Mouse (Mus musculus) cerebellum, adult 11 months (tissue): Measurements from ENCODE around the gene Pde10a.

Experiments used
- DNase-seq: peaks from one replicate; pipeline ENCODE4 v3.0.0; 2022

Gene Pde10a

DNA sequence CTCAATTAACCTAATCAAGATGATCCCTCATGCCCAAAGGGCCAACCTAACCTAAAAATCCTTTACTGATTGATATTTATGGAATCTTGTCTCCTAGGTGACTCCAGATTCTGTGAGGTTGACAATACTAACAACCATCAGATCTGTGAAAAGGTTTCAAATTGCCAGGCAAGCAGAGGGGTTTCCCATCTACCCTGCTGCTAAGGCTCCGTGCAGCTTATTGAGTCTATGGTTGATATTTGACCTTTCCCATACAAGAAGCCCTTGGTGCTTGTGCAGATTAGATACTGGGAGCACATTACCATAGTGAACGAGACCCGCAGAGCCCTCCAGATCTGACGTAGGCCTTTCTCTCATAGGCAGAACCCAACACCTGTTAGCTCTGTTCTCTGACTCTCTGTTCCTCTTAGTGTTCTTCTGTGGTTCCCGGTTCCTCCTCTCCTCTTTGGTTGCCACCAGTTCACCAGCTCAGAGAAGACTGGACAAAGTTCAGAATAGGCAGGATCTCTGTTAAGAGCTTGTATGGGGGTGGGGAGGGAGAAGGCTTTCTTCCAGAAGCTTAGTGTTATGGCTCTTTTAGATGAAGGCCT is 240.9 kb downstream of the Pde10a start:
- no peak for DNase-seq

DNA sequence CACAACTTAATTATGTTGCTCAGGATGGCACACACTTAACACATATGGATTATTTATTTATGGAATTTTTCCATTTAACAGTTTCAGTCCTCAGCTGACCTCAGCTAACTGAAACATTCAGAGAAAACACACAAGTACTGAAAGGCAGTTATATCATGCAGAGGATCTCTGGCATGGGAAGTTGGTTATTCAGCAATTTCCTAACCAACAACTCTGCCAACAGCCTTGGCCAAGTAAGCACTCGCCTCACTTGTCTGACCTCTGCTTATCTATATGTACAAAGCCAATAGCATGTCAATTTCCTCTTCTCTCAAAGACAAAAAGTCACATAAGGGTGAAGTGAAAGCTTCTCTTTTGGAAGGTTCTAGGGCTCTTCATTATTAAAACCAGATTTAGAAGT is 244.0 kb downstream of the Pde10a start:
- no peak for DNase-seq

DNA sequence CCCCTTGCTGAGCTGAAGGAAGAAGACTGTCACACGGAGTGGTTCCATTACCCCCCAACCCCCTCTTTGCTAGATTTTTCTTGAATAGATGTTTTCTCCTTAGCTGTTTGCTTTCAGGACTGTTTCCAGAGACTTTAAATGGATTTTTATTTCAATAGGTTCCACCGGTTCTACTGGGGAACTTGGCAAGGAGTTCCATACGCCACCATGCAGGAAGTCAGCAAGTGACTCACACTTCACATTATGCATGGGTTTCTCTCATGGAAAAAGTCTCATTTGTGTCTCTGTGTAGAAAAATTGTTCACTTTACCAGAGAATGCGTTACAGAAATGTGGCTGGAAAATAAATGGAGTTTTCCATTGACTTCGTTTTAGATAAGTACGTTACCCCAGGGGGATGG is 248.2 kb downstream of the Pde10a start:
- no peak for DNase-seq

DNA sequence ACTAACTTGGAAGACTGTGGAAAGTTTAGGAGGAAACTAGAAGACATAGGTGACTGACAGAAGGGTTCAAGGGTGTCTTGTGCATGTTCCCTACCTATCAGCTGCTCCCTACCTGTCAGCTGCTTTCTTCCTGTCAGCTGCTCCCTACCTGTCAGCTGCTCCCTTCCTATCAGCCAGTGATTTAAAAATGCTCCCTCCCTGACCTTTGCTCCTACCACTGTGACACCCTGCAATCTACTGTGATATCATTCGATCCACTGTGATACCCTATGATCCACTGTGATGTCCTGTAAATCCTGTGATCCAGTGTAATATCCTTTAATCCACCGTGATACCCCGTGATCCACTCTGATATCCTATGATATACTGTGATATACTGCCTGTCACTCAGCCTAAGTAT is 249.1 kb downstream of the Pde10a start:
- no peak for DNase-seq

DNA sequence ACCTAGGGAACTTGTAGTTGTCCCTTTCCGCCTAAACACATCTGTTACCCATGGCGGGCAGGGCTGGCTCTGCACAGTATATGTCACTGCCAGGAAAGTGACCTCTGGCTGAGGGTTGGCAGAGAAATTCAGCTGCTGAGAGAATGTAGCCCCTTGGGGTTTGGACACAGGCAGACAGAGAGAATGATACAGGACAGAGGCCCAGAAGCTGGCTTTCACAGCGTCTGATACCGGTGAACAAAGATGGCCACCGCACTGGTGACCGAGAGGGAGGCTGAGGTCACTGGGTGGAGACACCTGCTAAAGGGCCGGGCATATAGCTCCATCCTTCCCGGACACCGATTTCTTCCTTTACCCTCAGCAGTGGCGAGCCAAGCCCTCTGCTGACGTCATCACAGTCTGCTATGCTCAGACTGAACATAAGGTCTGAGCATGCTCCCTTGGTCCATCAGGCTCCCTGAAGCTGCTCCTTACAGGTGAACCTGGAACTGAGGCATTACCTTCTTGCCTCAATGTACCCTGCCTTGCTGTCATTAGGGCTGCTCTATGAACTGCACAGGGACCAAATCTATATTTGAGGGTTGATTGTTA is 250.5 kb downstream of the Pde10a start:
- no peak for DNase-seq

DNA sequence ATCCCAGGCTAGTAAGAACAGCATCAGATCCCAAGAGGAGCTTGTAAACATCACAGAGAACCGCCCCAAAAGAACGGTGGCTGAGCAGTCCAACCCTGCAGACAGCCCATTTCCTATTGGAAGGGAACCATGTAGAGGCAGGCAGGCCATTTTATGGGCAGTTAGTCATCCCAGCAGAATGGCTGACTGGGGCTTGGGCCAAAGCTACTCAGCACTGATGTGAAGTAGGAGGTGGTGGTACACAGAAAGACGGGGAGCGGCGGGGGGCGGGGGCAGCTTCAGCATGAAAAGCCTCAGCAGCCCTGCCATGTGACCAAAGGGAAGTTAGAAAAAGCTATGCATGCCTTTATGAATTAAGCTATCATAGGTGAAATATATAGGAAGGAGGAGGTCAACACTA is 252.5 kb downstream of the Pde10a start:
- DNase-seq = no peak

DNA sequence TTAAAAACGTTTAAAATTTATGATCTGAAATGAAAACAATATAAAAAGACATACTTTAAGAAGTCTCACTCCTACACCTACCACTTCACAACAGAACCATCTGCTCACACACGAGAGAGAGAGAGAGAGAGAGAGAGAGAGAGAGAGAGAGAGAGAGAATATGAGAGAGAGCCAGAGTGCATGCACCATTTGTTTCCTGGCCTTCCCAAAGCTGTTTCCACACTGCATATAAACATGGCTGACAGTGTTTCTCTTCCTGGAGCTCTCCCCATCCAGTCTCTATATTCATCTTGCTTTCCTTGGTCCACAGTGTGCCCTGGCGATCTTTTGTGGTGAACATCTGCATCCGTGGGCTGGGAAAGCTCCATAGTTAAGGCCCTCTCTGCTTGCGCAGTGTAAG is 253.7 kb downstream of the Pde10a start:
- DNase-seq = no peak

DNA sequence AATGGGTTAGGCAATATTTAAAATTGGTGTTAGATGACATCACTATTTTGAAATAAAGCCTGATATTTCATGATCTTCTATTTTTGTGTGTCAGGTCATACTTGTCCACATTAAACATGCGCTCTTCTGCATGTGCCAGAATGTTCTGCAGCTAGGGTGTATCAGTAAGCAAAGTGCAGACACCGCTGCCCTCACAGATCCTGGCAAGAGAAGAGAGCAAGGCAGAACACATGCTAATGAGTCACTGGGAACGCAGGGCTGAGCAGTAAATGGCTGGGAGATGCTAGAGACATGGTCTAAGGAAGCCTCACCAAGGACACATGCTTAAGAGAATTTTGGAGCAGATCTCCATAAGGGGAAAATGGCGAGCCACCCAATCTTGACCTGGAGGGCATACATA is 255.3 kb downstream of the Pde10a start:
- no peak for DNase-seq

DNA sequence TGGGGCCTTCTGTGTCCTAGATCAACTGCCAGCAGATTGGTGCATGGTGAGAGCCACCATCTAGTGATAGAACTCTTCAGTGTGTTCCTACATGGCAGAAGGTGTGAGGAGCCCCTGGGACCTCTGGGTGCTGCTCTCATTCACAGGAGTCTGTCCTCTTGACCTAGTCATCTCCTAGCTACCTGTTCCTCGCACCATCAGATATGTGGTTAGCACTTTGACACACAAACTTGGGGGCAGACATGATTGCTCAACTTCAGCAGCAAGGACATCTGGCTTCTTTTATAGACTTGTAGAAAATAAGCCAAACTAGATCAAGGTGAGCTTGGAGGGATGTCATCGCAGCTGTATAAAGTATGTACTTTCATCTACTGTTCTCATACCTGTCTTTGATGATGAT is 255.9 kb downstream of the Pde10a start:
- no peak for DNase-seq

DNA sequence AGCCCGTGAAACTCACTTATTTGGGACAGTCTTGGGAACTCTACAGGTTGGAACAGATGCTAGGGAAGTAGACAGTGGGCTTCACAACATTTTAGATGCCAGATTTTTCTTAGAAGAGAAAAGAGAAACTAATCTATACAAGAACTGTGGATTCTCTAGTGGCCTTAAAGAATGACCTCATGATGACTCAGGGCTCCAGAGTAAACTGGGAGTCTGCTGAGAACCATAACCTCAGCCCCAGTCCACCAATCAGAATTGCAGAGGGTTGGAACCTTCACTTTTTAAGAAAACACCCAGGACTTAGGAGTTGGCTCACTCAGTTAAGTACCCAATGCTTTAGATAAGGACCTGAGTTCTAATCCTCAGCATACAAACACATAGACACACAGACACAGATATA is 256.4 kb downstream of the Pde10a start:
- DNase-seq = no peak

DNA sequence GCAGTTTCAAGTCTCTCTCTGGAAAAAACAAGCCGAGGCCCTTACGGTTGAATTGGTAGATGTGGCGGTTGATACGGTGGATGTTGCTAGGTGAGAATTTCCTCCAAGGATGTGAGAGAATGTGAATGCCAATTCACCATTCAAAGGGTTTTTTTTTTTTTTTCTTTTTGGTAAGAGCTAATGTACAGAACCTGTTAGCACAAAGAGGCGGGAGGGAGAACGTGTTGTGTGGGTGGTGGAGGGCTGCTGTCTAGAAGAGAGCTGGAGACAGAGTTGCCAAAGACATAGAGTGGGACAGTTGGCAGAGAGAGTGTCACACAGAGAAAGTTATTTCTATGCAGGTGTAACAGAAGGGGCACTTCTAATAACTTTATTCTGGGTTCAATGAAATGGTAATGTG is 260.7 kb downstream of the Pde10a start:
- no peak for DNase-seq

DNA sequence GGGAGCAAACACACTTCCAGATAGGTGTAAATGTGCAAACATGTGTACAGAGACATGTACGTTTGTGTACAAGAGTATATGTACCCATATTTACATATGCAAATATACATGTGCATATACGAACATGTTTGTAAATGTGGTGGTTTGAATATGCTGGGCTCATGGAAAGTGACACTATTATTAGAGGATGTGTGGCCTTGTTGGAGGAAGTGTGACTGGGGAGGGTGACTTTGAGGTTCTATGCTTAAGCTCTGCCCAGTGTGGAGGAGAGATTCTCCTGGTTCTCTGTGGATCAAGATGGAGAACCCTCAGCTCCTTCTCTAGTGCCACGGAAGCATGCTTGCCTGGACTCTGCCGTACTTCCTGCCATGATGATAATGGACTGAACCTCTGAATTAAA is 261.3 kb downstream of the Pde10a start:
- no peak for DNase-seq

DNA sequence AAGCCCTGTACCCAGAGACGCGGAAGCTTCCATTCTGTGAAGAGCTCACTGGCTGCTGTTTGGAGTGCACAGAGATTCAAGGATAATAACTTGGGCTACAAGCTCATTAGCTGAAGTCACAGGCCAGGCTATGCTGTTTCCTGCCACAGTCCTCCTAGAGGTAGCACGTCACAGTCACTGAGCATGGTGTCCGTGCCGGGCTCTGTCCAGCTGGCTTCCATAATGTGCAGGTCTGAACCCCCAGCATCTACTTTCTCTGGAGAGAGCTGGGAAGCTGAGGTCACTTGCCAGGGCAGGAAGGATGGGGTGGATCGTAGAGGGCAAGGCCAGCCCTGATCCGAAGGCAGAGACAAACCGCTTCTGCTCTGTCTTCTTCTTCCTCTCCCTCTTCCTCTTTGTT is 262.6 kb downstream of the Pde10a start:
- no peak for DNase-seq

DNA sequence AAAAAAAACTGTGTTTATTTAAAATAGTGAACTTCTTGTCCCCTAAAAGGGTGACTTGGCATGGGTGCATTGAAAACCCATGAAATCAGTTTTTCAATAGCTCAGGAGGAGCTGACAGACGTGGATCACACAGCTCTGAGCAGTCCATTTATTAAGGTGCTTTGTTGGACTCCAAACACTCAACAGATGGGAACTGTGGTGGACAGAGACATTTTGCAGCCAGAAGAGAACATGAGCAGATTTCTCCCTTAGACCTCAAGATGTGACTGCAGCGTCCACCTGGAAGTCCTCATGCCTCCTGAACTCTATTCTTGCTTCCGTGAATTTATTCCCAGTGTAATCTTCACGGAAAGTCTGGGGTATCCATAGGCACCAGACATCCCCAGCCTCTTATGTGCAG is 266.4 kb downstream of the Pde10a start:
- no peak for DNase-seq

DNA sequence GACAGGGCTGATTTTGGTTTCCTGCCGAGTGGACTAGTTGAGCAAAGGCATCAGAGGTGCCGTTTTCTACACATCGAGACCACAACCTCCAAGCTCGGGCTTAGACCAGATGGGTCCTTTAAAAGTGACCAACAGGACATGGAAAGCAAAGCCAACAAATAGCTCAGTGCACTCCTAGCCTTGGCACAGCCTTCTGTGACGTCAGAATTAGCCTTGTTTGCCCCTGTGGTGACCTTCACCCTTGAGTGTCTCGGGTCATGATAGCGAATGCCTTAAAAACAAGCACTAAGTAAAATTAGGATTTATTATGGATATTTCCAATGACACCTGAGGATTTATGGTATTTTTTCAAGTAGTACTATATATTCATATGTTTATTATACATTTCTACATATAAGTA is 267.4 kb downstream of the Pde10a start:
- DNase-seq = no peak

DNA sequence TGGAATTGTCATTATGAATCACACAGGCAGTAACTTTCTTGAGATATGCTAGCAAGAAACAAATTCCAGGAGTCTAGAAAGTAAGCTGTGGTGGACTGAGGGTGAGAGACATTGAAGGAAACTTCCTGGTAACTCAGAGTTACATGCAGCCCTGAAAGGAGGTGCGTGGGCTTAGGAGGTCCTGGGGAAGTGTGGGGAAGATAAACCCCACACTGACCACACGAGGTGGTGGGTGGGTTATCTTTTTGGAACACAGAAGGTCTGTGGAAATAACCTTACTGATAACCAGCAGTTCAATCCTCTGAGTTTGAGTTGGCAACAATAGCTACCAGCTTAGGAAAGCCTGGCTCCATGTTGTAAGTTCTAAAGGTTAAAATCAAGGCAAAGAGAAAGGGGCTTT is 272.5 kb downstream of the Pde10a start:
- no peak for DNase-seq

DNA sequence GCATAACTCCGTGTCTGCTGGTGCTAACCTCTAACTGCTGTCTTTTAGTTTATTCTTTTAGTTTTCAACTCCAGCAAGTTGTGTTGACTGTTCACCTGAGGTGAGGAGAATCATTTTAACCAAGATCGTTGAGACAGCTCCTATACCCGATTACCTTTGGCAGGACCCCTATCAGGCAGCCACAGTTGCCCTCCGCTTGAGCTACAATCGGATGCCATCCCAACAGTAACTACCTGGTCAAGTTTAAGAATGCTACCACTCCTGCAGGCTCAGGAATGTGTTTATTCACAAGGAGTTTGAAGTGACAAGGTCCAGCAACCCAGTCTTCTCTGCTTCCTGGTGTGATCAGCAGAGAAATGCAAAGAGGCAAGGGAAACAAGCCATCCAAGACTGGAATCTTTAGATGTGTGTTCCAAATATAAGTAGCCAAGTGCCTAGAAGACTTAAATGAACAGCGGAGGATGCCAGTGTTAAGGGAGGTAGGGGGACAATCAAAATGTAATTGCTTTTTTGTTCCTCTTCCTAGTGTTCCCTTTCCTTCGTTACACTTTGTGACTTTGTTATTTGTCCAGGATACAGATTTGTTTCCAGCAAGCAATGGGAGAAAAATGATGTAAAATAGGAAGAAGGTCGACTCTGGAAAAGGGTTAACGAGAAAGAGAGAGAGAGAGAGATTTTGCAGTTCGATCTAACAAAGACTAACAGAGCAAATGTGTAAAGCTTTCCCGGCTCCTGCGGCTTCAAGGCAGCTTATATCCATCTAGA is 273.5 kb downstream of the Pde10a start:
- no peak for DNase-seq

DNA sequence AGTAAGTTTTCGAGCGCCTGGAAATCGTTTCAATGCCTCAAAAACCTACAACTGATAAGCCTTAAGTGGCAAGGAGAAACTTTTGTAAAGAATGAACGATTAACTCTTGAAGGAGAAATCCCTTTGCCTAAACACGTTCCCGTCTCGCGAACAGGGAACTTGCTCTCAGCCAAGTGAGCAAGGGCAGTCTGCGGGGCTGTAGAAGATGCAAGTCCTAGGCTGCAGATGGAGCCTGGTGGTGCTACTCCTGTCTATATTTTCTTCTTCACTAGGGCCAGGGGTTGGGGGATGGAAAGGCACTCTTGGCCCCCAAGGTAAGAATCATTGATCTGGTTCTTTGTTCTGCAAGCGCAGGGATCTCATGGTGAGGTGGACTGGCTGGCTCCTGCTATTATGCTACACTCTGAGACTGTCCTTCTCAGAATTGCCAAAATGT is 274.1 kb downstream of the Pde10a start:
- DNase-seq = no peak

DNA sequence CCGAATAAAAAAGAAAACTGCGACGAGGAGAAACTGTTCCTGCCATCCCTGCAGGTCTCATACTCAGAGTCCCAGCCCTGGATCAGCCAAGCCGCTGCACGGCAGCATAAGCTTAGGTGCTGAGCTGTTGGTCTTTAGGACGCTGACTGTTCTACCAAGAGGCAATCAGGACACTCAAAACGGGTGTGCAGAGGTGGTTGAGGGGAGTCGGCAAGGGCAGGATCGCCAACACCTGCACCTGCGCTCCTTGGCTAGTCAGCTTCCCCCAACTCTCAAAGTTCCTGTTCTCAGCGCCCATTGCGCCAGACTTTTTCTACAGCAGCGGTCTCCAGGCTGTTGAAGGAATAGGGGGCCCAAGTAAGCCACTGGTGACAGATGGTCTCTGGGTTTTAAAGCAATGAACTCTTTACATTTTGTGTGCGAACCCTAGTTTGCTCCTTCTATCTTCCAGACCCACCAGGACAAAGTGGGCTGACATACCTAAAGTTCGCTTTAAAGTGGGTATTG is 274.8 kb downstream of the Pde10a start:
- no peak for DNase-seq

DNA sequence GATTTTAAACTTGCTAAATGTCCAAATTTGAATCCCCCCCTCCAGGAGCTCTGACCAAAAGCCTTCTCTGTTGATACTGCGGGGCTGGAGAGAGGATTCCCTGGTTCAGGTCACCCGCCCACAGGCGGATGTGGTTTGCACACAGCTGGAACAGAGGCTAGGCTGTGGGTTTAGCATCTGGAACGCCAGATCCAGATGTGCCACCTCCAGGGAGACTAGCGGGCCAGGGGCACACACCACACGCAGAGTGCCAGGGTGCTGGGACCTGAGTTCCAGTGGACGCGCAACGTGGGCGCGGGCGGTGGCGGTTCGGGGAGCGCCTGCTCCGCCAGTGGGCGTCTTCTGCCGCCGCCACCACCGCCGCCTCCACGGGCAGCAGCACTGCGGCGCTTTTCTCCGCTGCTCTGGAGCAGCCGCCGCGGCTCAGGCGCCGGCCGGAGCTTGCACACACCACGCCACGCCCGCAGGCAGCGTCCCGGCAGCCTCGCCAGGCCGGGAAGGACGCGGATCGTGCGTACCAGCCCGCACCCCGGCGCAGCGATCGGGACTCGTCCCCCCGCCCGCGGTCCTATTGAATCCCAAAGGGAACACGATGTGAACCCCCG is 275.4 kb downstream of the Pde10a start:
- DNase-seq = no peak

DNA sequence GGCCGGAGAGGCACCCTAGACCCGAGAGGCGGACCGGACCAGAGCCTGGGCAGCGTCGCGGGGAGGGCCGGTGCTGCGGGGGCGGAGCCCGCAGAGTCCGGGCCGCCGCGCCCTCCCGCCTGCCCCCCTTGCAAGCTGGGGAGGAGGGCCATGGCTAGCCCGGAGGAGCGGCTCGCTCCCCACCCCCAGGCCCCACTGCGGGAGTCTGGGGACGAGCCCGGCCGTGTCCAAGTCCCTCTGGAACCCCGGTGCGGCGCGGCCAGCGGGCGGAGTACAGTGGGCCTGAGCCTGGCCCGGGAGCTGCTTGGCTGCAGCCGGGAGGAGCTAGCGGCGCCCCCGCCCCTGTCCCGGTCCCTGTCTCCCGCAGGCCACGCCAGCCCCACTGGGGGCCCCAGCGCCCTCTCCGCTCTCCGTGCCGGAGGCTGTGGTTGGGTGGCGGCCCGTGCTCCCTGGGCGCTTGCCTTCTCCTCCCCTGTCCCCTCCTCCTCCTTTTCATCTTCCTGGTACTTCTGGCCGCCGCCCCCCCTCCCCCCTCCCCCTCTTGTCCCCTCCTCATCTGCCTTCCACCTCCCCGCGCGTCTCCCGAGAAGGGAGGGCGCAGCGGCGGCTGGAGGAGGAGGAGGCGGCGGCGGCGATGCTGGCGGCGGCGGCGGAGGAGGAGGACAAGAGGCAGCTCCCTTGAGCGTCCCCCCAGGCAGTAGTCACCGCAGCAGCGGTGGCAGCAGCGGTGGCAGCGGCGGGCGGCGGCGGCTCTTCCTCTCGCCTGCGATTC is 276.1 kb downstream of the Pde10a start:
- DNase-seq = peak; percentile 46

DNA sequence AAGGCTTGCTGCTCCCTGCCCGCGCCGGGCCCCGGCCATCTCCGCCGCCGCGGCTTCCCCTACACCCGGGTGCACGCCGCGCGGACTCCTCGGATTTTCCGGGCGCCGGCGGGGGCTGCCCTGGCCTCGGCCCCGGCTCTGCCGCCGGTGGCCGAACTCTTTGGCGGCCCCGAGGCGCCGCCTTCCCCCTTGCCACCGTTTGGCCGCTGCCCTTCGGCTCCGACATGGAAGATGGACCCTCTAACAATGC is 276.6 kb downstream of the Pde10a start:
- DNase-seq = no peak

DNA sequence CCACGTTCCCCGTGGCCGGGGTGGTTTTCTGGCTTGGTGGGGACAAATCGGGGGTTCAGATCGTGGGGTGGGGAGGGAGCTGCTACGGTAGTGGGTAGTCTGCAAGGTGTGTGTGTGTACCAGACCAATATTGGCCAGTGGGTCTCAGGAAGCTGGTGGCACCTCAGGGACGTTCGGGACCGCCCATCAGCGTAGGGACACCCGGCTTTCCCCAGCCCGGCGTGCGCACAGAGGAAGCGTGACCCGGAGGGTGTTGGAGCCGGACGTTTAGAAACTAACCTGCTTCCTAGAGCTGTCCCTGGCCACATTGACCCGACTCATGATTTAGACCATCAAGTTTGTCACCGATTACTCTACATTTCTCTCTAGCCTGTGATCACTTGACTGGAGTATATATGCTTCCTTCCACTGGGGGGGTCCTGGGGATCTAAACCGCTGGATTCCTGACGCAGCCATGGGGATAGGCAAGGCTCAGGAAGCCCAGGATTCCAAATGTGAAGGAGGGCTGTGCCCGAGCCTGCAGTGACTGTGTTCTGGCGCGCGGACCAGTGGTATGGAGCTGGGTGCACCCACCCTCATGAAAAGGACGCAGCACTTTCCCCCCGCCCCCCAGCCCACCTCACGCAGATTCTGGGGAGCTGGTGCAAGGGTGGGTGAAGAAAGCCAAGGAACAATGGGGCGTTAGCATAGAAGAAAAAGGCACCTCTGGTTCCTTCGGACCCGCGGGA is 277.2 kb downstream of the Pde10a start:
- no peak for DNase-seq
